Comparison of ENCODE assay signal across 12 mouse cellular contexts in genomic region chr3:137529961-137530609, GRCm38 (mm10).
DNase-seq lines count a peak whose midpoint lies in the region; ATAC-seq and TF ChIP-seq lines count a peak whose summit lies in the region.
"Had no signal": no experiment of that assay in that cellular context is flagged by ENCODE, and none has a peak within 500 bp of the region (broad histone marks: within the 10 kb centered on the region; RNA-seq: fewer than 3 reads in every experiment).

No protein-coding gene starts in this region.

- H3K36me3 ChIP-seq in heart, embryonic 12.5 days: no peaks in the 10 kb centered on the region
- no peaks in the 10 kb centered on the region for H3K36me3 ChIP-seq in embryonic facial prominence, embryonic 11.5 days (replicated peaks; ENCODE audit: control insufficient read depth, insufficient read depth, low read depth, low read length)
- no peaks in the 10 kb centered on the region for H3K36me3 ChIP-seq in forebrain, postnatal 0 days (ENCODE audit: insufficient read depth)
- H3K36me3 ChIP-seq in midbrain, embryonic 13.5 days: no peaks in the 10 kb centered on the region
- H3K36me3 ChIP-seq: heart, embryonic 15.5 days; neural tube, embryonic 13.5 days had no signal

- no peak for ATAC-seq in heart, embryonic 12.5 days (ENCODE audit: insufficient number of reproducible peaks, low FRiP score)
- peak; percentile 85 for ATAC-seq in embryonic facial prominence, embryonic 11.5 days (replicated peaks; ENCODE audit: insufficient number of reproducible peaks, low FRiP score, low TSS enrichment, low read depth)
- peak; percentile 68 for ATAC-seq in forebrain, postnatal 0 days
- 0 out of 2 replicates have a peak, but pooled peaks have one; percentile 48 for ATAC-seq in midbrain, embryonic 13.5 days
- ATAC-seq in CD4-positive, CD25-positive, alpha-beta regulatory T cell, adult 4 months: no peak

- H3K27me3 ChIP-seq in heart, embryonic 12.5 days (replicated peaks): no peaks in the 10 kb centered on the region
- H3K27me3 ChIP-seq in embryonic facial prominence, embryonic 11.5 days (ENCODE audit: control insufficient read depth, insufficient read depth, low read length): no peaks in the 10 kb centered on the region
- no peaks in the 10 kb centered on the region for H3K27me3 ChIP-seq in forebrain, postnatal 0 days (ENCODE audit: insufficient read depth, low read length)
- 0 out of 2 replicates have a peak, but pooled peaks cover 8% of the 10 kb centered on the region for H3K27me3 ChIP-seq in midbrain, embryonic 13.5 days
- H3K27me3 ChIP-seq: heart, embryonic 15.5 days; neural tube, embryonic 13.5 days had no signal

- H3K9me3 ChIP-seq in heart, embryonic 12.5 days (replicated peaks): no peaks in the 10 kb centered on the region
- H3K9me3 ChIP-seq in embryonic facial prominence, embryonic 11.5 days (replicated peaks; ENCODE audit: control insufficient read depth, low read length): no peaks in the 10 kb centered on the region
- no peaks in the 10 kb centered on the region for H3K9me3 ChIP-seq in forebrain, postnatal 0 days (ENCODE audit: low read length)
- H3K9me3 ChIP-seq in midbrain, embryonic 13.5 days: no peaks in the 10 kb centered on the region
- H3K9me3 ChIP-seq: heart, embryonic 15.5 days; neural tube, embryonic 13.5 days had no signal

- no peak for TF ChIP-seq CTCF in forebrain, postnatal 0 days (IDR thresholded peaks at IDR 0.05; ENCODE audit: low read depth)

- 65% methylated on average over 7 of the region's 7 CpGs for WGBS in heart, embryonic 12.5 days
- WGBS in embryonic facial prominence, embryonic 11.5 days: 23% methylated on average over 7 of the region's 7 CpGs
- 17% methylated on average over 7 of the region's 7 CpGs for WGBS in forebrain, postnatal 0 days
- WGBS in midbrain, embryonic 13.5 days: 31% methylated on average over 7 of the region's 7 CpGs

- no peak overlapping the region for H3K9ac ChIP-seq in heart, embryonic 12.5 days
- H3K9ac ChIP-seq in embryonic facial prominence, embryonic 11.5 days (replicated peaks; ENCODE audit: low read length): no peak overlapping the region
- H3K9ac ChIP-seq in forebrain, postnatal 0 days: no peak overlapping the region
- H3K9ac ChIP-seq in midbrain, embryonic 13.5 days (replicated peaks): no peak overlapping the region
- H3K9ac ChIP-seq: heart, embryonic 15.5 days; neural tube, embryonic 13.5 days had no signal

- H3K4me1 ChIP-seq in heart, embryonic 12.5 days (replicated peaks): no peaks in the 10 kb centered on the region
- H3K4me1 ChIP-seq in embryonic facial prominence, embryonic 11.5 days (ENCODE audit: control insufficient read depth, insufficient read depth, low read length): no peaks in the 10 kb centered on the region
- peaks cover 8% of the 10 kb centered on the region; the same call in 1 of the 2 replicates for H3K4me1 ChIP-seq in forebrain, postnatal 0 days (ENCODE audit: insufficient read depth)
- H3K4me1 ChIP-seq in midbrain, embryonic 13.5 days (replicated peaks): 0 out of 2 replicates have a peak, but pooled peaks cover 8% of the 10 kb centered on the region
- H3K4me1 ChIP-seq: heart, embryonic 15.5 days had no signal

- H3K4me3 ChIP-seq in heart, embryonic 12.5 days: no peak overlapping the region
- no peak overlapping the region for H3K4me3 ChIP-seq in embryonic facial prominence, embryonic 11.5 days (ENCODE audit: low read depth, low read length)
- H3K4me3 ChIP-seq in forebrain, postnatal 0 days (ENCODE audit: low read depth, low read length): no peak overlapping the region
- H3K4me3 ChIP-seq in midbrain, embryonic 13.5 days (replicated peaks): no peak overlapping the region
- H3K4me3 ChIP-seq: heart, embryonic 15.5 days; neural tube, embryonic 13.5 days had no signal

- no peak overlapping the region for H3K27ac ChIP-seq in heart, embryonic 12.5 days (ENCODE audit: poor library complexity, severe bottlenecking)
- H3K27ac ChIP-seq in embryonic facial prominence, embryonic 11.5 days (replicated peaks; ENCODE audit: low read depth, low read length): peak overlapping the region; percentile 74
- H3K27ac ChIP-seq in forebrain, postnatal 0 days (ENCODE audit: low read depth, low read length): 0 out of 2 replicates have a peak overlapping the region, but pooled peaks have one; percentile 30
- H3K27ac ChIP-seq in midbrain, embryonic 13.5 days: peak overlapping the region; percentile 14
- H3K27ac ChIP-seq: heart, embryonic 15.5 days; neural tube, embryonic 13.5 days had no signal

- no peak overlapping the region for H3K4me2 ChIP-seq in heart, embryonic 12.5 days
- H3K4me2 ChIP-seq in embryonic facial prominence, embryonic 11.5 days (ENCODE audit: low read depth, low read length): no peak overlapping the region
- H3K4me2 ChIP-seq in forebrain, postnatal 0 days (ENCODE audit: low read depth): no peak overlapping the region
- no peak overlapping the region for H3K4me2 ChIP-seq in midbrain, embryonic 13.5 days (replicated peaks)
- H3K4me2 ChIP-seq: heart, embryonic 15.5 days; neural tube, embryonic 13.5 days had no signal

- DNase-seq in heart, adult 11 months: peak; percentile 36
- DNase-seq in embryonic facial prominence, embryonic 11.5 days (ENCODE audit: low spot score): peak; percentile 82
- peak; percentile 59 for DNase-seq in forebrain, postnatal 0 days
- DNase-seq in cerebellum, adult 9-11 months: no peak
- DNase-seq: adrenal gland, adult 2 months; cerebellum, adult 11 months; thymus, postnatal 25 days had no signal

Comparison
In these comparisons a context has a peak if more than half of its experiments do, and no peak if none do; other contexts are left out.
1. ATAC-seq: peak in embryonic facial prominence, embryonic 11.5 days (single experiment), forebrain, postnatal 0 days (single experiment) and midbrain, embryonic 13.5 days (single experiment); none in heart, embryonic 12.5 days (single experiment) and CD4-positive, CD25-positive, alpha-beta regulatory T cell, adult 4 months (single experiment).